Mouse (Mus musculus) CH12.LX (cell line): ENCODE measurements at regions not wholly inside any gene's neighbourhood (a gene's known extent, or its start where the extent isn't known, plus 50 kb on each side); places are given as distances from the start of the nearest gene placed in this dataset.

Experiments used
- DNase-seq: peaks from one replicate; pipeline ENCODE4 v3.0.0-alpha.2; 2013; ENCODE audit errors: extremely low read depth
- H3K27ac ChIP-seq: 2 replicates; pipeline ENCODE4 v1.5.1; 2012; ENCODE audit warnings: low read depth, mild to moderate bottlenecking, control low read depth, moderate library complexity; ENCODE audit not compliant: insufficient read depth
- H3K27me3 ChIP-seq: replicated peaks from 2 replicates; pipeline ENCODE3; 2012; ENCODE audit warnings: inconsistent platforms
- H3K36me3 ChIP-seq, 2 experiments: replicated peaks in 1 of 2; 2 replicates each; pipeline versions ENCODE3 to v1.6.1; 2012; ENCODE audit warnings: inconsistent platforms in 1 of 2, low read length in 1 of 2, mild to moderate bottlenecking in 1 of 2, mixed read lengths in 1 of 2, moderate library complexity in 1 of 2; ENCODE audit not compliant: control insufficient read depth in 1 of 2, insufficient read depth in 1 of 2
- H3K4me1 ChIP-seq, 2 experiments: 2 replicates each; pipeline ENCODE4 v1.6.1; 2012; ENCODE audit warnings: inconsistent platforms in 1 of 2, moderate library complexity in 1 of 2; ENCODE audit not compliant: insufficient read depth in 2 of 2, control insufficient read depth in 1 of 2
- H3K4me2 ChIP-seq: 2 replicates; pipeline ENCODE4 v1.6.1; 2012; ENCODE audit warnings: low read depth, mild to moderate bottlenecking, control low read depth; ENCODE audit not compliant: poor library complexity, insufficient read depth, severe bottlenecking
- H3K4me3 ChIP-seq, 3 experiments: fragments of 150-350 bp in 1 of 3; sonication (generic) in 1 of 3; replicated peaks in 1 of 3; 2 replicates each; pipeline versions ENCODE3 to v1.5.1; 2011 to 2012; ENCODE audit warnings: low read depth in 2 of 3, low read length in 2 of 3, mild to moderate bottlenecking in 2 of 3, moderate library complexity in 2 of 3, control low read depth in 1 of 3, improper control_type of control experiment in 1 of 3, inconsistent platforms in 1 of 3, mixed read lengths in 1 of 3; ENCODE audit not compliant: poor library complexity in 1 of 3
- H3K79me2 ChIP-seq: replicated peaks from 2 replicates; pipeline ENCODE4 v1.6.1; 2012; ENCODE audit warnings: mild to moderate bottlenecking, moderate library complexity; ENCODE audit not compliant: control insufficient read depth, poor library complexity, insufficient read depth, severe bottlenecking; ENCODE audit errors: extremely low read depth
- H3K9ac ChIP-seq: 2 replicates; pipeline ENCODE4 v1.6.1; 2012; ENCODE audit warnings: low read depth, mild to moderate bottlenecking, control low read depth, moderate library complexity; ENCODE audit not compliant: insufficient read depth
- H3K9me3 ChIP-seq: replicated peaks from 2 replicates; pipeline ENCODE3; 2012; ENCODE audit warnings: low read length, inconsistent platforms, mixed read lengths
- BHLHE40 ChIP-seq: IDR thresholded peaks from 2 replicates; pipeline ENCODE4 v1.6.1; 2011; ENCODE audit warnings: mild to moderate bottlenecking, low read depth, low read length, improper control_type of control experiment
- CHD2 ChIP-seq: IDR thresholded peaks from 2 replicates; pipeline ENCODE4 v1.6.1; 2011; ENCODE audit warnings: low read length, improper control_type of control experiment
- CTCF ChIP-seq, 2 experiments: IDR thresholded peaks in 1 of 2; conservative IDR thresholded peaks in 1 of 2; 2 replicates each; pipeline ENCODE4 v1.5.1; 2011 to 2012; ENCODE audit warnings: low read depth in 2 of 2, low read length in 2 of 2, improper control_type of control experiment in 1 of 2, inconsistent platforms in 1 of 2, mild to moderate bottlenecking in 1 of 2, moderate library complexity in 1 of 2
- E2F4 ChIP-seq: IDR thresholded peaks from 2 replicates; pipeline ENCODE4 v1.6.1; 2011; ENCODE audit warnings: low read depth, low read length, improper control_type of control experiment; ENCODE audit not compliant: insufficient replicate concordance
- ELF1 ChIP-seq: IDR thresholded peaks from 2 replicates; pipeline ENCODE4 v1.6.1; 2014; ENCODE audit warnings: low read depth, mild to moderate bottlenecking, inconsistent platforms, low read length, improper control_type of control experiment
- EP300 ChIP-seq: IDR thresholded peaks from 2 replicates; pipeline ENCODE4 v1.6.1; 2011; ENCODE audit warnings: low read length, improper control_type of control experiment
- IRF4 ChIP-seq: IDR thresholded peaks from 2 replicates; pipeline ENCODE4 v1.6.1; 2014; ENCODE audit warnings: low read depth, mild to moderate bottlenecking, inconsistent platforms, low read length, improper control_type of control experiment
- MYC ChIP-seq: IDR thresholded peaks from 2 replicates; pipeline ENCODE4 v1.6.1; 2011; ENCODE audit warnings: low read depth, mild to moderate bottlenecking, improper control_type of control experiment, low read length
- NELFE ChIP-seq: IDR thresholded peaks from 2 replicates; pipeline ENCODE4 v1.6.1; 2011; ENCODE audit warnings: low read depth, low read length, improper control_type of control experiment
- POLR2A ChIP-seq: IDR thresholded peaks from 2 replicates; pipeline ENCODE4 v1.6.1; 2011; ENCODE audit warnings: low read depth, mild to moderate bottlenecking, improper control_type of control experiment, low read length
- RAD21 ChIP-seq: IDR thresholded peaks from 2 replicates; pipeline ENCODE4 v1.6.1; 2011; ENCODE audit warnings: low read depth, mild to moderate bottlenecking, low read length, improper control_type of control experiment, moderate library complexity
- TBP ChIP-seq: conservative IDR thresholded peaks from 2 replicates; pipeline ENCODE4 v1.6.1; 2011; ENCODE audit warnings: low read depth, low read length, improper control_type of control experiment
- TCF12 ChIP-seq: IDR thresholded peaks from 2 replicates; pipeline ENCODE4 v1.6.1; 2014; ENCODE audit warnings: low read depth, mild to moderate bottlenecking, inconsistent platforms, low read length, improper control_type of control experiment
- USF1 ChIP-seq: IDR thresholded peaks from 2 replicates; pipeline ENCODE4 v1.6.1; 2014; ENCODE audit warnings: low read depth, mild to moderate bottlenecking, inconsistent platforms, low read length, improper control_type of control experiment
- ZKSCAN1 ChIP-seq: IDR thresholded peaks from 2 replicates; pipeline ENCODE4 v1.6.1; 2012; ENCODE audit warnings: low read depth, inconsistent platforms, low read length, improper control_type of control experiment, borderline replicate concordance
- dilution Hi-C: fragments of 300-500 bp; cut with MboI; formaldehyde crosslinking; loops from 2 replicates; pipeline ENCODE4 v1.14.3; 2020; ENCODE audit warnings: low sequenced_read_pairs; ENCODE audit not compliant: extremely low pct_unique_long_range_greater_than_20kb, extremely low pct_ligation_motif_present
- in situ Hi-C: fragments of 300-500 bp; cut with MboI; formaldehyde crosslinking; loops from 3 replicates; pipeline ENCODE4 v1.14.3; 2019; ENCODE audit warnings: low sequenced_read_pairs, low pct_ligation_motif_present, low pct_unique_long_range_greater_than_20kb, mixed read lengths

DNA sequence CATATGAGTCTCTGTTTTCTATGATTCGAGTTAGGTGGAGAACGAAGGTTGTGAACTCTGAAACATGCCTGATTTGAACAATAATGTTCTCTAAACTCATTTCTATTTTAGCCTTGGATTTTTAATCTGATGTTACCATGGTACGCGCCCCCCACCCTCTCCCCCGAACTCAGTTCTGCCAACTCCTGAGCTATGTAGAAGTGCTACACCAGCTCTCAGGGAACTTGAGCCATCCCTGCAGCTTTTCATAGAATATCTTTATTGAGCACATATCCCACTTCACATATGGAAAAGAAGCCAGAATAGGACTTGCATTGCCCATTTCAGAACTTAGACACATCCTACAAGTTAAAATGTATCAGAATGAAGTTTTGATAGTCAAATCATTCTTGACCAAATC, 180.0 kb upstream of the Pcsk2 start:
- H3K4me1 ChIP-seq: no peaks in the 10 kb centered on the region
- H3K27ac ChIP-seq: no peak overlapping the region
- no peaks in the 10 kb centered on the region for H3K36me3 ChIP-seq
- H3K27me3 ChIP-seq: peaks cover 64% of the 10 kb centered on the region
- TF ChIP-seq EP300 (no peak), TCF12 (no peak), BHLHE40 (no peak), MYC (no peak), E2F4 (no peak), NELFE (no peak), RAD21 (no peak), CHD2 (no peak), POLR2A (no peak), IRF4 (no peak), USF1 (no peak), CTCF (conservative IDR thresholded peaks at IDR 0.05 in 1 of 2, IDR thresholded peaks at IDR 0.05 in 1 of 2; ENCODE audit: low read depth in 2 of 2, low read length in 2 of 2) (no peak), TBP (no peak), ELF1 (no peak), ZKSCAN1 (no peak)
- no peaks in the 10 kb centered on the region for H3K9me3 ChIP-seq
- in situ Hi-C loops (no loop called here), dilution Hi-C loops (no loop called here)
- no peak overlapping the region for H3K4me2 ChIP-seq
- no peak overlapping the region for H3K9ac ChIP-seq
- DNase-seq: no peak
- no peak overlapping the region for H3K4me3 ChIP-seq
- H3K79me2 ChIP-seq: no peaks in the 10 kb centered on the region
